Mouse (Mus musculus) telencephalon, adult 2 months (tissue): ENCODE data around the gene Suv39h2.
A peak's percentile ranks its signal among the peaks of the same experiment; 100 is the strongest.

Source experiments
- DNase-seq: peaks from one replicate; pipeline ENCODE4 v3.0.0-alpha.2; 2011; ENCODE audit warnings: low read depth, low spot score

Gene Suv39h2

GRCm38 (mm10) chr2:3423841-3424578 lies 50.8 kb downstream of the Suv39h2 start, which contains the start of gene Dclre1c:
Gene Dclre1c (plus strand): TSS chr2:3424131.
- peak; percentile 94 for DNase-seq

- no peak for DNase-seq
These were observed 52.3 kb downstream of the Suv39h2 start, which contains the start of gene Meig1 for GRCm38 (mm10) chr2:3422548-3422947. Gene Meig1 (minus strand): TSS chr2:3422648.

GRCm38 (mm10) chr2:3420157-3420556 lies 54.7 kb downstream of the Suv39h2 start:
- peak; percentile 47 for DNase-seq

DNA sequence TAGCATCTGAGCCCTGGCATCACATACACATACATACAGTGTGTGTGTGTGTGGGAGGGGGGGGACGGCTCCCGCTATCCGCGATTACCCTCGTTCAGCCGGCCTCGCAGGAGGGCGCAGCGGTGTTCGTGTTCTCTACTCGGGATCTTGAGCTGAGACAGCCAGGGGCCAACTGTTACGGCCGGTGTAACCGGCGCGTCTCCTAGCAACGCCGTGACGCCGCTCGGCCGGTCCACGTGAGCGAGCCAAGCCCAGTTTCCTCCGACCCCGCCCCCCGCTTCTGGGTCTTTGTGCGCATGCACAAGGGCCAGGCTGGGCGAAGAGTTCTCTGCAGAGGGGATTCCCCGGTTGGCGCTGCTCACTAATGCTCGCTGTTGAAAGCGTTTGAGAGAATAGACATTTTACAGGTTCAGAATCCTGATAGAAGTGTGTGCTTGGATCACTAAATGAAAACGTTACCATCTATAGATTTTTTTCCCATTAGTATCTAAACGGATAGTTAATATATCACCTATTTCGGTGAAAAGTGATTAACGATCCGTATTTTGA lies 55.9 kb downstream of the Suv39h2 start:
- peak; percentile 74 for DNase-seq

- no peak for DNase-seq
These were observed 59.2 kb downstream of the Suv39h2 start for GRCm38 (mm10) chr2:3415676-3416075.

GRCm38 (mm10) chr2:3414241-3414640 lies 60.6 kb downstream of the Suv39h2 start:
- no peak for DNase-seq

DNA sequence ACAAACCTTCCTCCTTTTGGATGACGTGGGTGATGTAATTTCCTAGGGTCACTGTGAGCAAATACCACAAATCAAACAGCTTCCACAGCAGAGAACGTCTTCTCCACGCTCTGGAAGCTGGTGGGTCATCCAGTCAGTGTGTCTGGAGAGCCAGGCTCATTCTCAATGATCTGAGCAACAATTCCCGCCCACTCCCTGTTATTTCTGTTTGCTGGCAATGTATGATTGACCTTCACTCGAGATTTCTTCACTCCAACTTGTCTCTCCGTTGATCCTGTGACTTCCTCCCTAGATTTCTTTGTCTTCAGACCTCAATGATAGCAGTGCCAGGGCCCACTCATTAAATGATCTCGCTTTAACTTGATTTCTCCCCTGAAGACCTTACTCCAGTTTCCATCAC lies 67.1 kb downstream of the Suv39h2 start:
- no peak for DNase-seq

- DNase-seq = no peak
These were observed 68.8 kb downstream of the Suv39h2 start for GRCm38 (mm10) chr2:3405981-3406380.
